Mouse (Mus musculus) natural killer cell, adult 2 months (primary cell): ENCODE results near the gene Magoh.

Source experiments
- DNase-seq, 2 experiments: peaks; one replicate each; pipeline ENCODE4 v3.0.0; 2022; ENCODE audit warnings: low spot score in 2 of 2

Gene Magoh

GRCm38 (mm10) chr4:107879254-107880050 lies at the start of gene Magoh:
Gene Magoh (plus strand): TSS chr4:107879755.
- peak; percentile 93 for DNase-seq

- no peak for DNase-seq
These were observed 49.4 kb upstream of the Magoh start for GRCm38 (mm10) chr4:107830189-107830588.

DNA sequence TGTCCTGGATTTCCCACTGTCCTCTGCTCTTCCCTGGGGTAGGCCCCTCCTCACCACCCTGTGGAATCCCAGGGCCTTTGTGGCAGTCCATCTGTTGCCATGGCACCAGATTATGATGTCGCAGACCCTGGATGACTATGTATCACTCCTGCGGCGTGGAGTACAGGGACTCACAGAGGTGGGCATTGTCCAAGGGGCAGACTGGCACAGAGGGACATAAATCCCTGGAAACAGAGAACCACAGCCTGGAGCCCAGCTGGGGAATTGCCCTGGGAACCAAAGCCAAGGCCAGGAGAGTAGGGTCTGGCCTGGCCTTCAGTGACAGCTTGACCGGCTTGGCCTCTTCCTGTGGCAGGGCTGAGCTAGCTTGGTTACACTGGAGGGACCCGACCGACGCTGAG lies 48.7 kb upstream of the Magoh start:
- DNase-seq = no peak

DNA sequence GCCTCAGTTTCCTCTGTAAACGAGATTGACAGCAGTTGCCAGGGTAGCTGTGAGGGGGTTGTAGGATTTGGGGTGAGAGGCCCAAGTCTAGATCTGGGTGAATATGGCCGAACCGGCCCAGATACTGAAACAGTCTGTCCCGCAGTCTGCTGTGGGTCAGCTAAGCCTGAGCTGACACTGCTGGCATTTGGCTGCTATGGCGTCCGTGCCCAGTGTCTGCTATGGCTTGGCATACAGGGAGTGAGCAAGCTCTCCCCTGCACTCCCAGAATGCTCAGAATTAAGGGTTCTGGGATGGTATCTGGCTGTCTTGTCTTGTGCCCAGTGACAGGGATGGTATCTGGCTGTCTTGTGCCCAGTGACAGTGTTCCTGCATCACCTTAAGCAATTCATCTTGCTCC lies 47.9 kb upstream of the Magoh start:
- no peak for DNase-seq

- DNase-seq = no peak
These were observed 46.0 kb upstream of the Magoh start for GRCm38 (mm10) chr4:107833525-107833924.

GRCm38 (mm10) chr4:107834643-107835314 lies 44.8 kb upstream of the Magoh start:
- DNase-seq = no peak

DNA sequence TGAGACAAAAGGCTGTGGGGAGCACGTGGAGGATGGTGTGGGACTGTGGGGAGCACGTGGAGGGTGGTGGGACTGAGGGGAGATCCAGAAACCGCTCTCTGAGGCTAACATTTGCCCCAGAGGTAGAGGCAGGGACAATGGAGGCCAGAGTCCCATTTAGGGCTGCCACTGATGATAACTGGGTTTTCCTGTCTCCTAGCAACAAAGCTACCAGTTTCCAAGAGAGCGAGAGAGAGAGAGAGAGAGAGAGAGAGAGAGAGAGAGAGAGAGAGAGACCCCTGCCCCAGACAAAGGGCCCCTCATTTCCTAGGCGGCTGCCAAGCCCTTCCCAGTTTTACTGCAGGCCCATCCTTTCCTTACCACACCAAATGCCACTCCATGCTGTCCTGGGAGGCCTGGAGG lies 44.0 kb upstream of the Magoh start:
- no peak for DNase-seq

GRCm38 (mm10) chr4:107836758-107837157 lies 42.8 kb upstream of the Magoh start:
- DNase-seq = no peak

GRCm38 (mm10) chr4:107837910-107838309 lies 41.6 kb upstream of the Magoh start:
- DNase-seq = no peak

- DNase-seq = no peak
These were observed 35.9 kb upstream of the Magoh start for GRCm38 (mm10) chr4:107843687-107844086.

- DNase-seq = peak; percentile 40 to 67
These were observed 34.6 kb upstream of the Magoh start for GRCm38 (mm10) chr4:107844971-107845370.

DNA sequence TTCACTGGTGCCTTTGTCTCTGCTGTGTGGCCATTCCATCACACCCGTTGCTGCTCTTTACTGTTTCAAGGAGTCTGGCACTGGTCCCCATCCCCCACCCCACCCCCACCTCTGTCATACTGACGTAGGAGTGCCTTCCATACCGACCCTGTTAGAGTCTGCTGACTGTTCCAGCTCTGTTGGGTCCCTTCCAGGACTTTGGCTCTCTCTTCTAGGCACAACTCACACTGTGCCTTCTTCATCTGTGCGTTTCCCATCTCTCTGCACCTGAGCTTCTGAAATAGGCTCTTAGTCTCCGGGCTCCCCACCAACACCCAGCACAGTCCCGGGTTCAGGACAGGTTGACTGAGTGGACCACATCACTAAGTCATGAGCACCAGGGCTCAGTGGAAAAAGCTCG lies 32.8 kb upstream of the Magoh start:
- DNase-seq = no peak

- no peak for DNase-seq
These were observed 31.0 kb upstream of the Magoh start for GRCm38 (mm10) chr4:107848546-107848945.

DNA sequence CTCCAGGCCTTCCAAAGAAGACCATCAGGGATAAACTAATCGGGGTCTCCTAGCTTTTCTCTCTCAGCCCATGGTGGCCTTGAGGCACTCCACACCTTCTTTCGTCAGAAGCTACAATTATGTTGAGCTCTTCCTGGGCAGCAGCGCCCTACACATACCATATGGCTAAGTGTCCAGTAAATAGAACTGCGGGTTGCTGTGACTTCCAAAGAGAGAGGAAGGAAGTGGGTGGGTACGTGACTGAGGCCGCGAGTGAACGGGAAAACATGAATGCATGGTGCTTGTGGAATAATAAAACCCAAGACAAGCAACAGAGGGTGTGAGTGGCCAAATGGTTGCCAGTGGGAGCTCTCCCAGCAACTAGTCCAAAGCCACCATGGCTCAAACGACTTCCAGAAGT lies 29.9 kb upstream of the Magoh start:
- DNase-seq = no peak

GRCm38 (mm10) chr4:107850091-107850490 lies 29.5 kb upstream of the Magoh start:
- DNase-seq = no peak

GRCm38 (mm10) chr4:107853333-107853732 lies 26.2 kb upstream of the Magoh start:
- DNase-seq = no peak

- DNase-seq = no peak
These were observed 25.7 kb upstream of the Magoh start for GRCm38 (mm10) chr4:107853836-107854235.

GRCm38 (mm10) chr4:107856958-107857686 lies 22.4 kb upstream of the Magoh start:
- no peak for DNase-seq

DNA sequence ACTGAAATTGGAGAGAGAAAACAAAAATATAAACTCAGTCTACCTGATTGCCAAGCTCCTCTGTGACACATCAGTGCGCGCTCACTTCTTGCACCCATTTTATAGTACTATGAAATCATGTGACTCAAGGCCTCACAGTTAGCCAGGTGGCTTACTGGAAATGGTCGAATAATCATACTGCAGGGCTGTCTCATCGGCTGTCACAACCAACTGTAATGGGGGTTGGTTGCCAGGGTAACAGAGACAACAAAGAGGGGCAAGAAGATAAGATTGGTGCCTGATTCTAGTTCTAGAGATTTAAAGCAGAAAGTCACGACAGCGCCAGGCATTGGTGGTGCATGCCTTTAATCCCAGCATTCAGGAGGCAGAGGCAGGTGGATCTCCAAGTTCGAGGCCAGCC lies 20.6 kb upstream of the Magoh start:
- DNase-seq = no peak

GRCm38 (mm10) chr4:107864866-107865265 lies 14.7 kb upstream of the Magoh start:
- no peak for DNase-seq

DNA sequence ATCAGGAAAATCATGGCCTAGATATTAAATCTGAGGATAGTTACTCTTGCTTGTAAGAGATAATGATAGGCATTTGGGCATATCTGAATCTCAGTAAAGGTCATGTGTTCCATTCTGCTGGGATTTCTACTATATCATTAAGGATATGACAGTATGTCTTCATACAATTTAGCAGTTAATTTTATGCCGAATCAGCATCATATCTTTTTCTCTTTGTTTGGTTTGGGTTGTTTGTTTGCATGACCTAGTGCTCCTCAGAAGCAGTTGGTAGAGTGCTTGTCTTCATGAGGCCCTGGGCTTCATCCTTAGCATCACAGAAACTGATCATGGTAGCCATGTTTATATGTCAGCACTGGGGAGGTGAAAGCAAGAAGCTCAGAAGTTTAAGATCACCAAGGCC lies 2.1 kb downstream of the Magoh start:
- DNase-seq = no peak

GRCm38 (mm10) chr4:107886371-107886770 lies 6.8 kb downstream of the Magoh start:
- DNase-seq = no peak

- no peak for DNase-seq
These were observed 9.8 kb downstream of the Magoh start for GRCm38 (mm10) chr4:107889385-107889730.
